ENCODE assay signal across 8 mouse cellular contexts in the genomic region with DNA sequence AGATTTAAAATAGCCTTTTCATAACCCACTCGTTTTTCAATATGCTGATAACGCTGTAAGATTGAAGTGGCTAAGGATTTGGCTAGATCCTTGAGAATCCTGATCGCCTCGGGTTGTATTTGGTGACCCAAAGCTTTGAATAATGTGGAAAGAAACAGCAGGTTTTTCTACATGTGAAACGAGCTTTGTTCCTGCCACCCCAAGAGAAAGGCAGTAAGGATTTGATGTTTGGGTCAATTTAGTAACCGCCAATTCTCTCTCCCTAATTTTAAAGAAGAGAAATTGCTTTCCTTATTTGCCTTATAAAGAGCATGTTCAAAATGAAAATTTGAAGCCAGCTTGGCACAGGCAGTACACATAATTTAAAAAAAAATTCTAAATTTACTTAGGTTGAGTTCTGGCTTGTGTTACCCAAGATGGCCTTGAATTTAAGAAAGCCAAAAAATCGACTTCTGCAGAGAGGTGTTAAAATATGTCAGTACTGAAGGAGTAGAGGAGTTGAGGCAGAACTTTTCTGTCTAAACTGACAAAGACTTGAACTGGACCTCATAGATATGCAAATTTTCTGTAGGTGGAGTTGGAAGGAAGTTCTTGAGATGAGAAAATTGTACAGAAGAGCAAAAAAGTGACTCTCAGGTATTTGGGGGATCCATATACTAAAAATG. TPM values are rescaled to one million over a fixed set of nuclear protein-coding genes. Genes with fewer than 3 reads are reported as not detected.
DNase-seq lines count a peak whose midpoint lies in the region; ATAC-seq and TF ChIP-seq lines count a peak whose summit lies in the region.

No protein-coding gene starts in this region.

- no peak for TF ChIP-seq CTCF in kidney, adult 2 months (conservative IDR thresholded peaks at IDR 0.05; ENCODE audit: insufficient read depth, insufficient read length, low read depth, low read length)
- no peak for TF ChIP-seq CTCF in MEL (IDR thresholded peaks at IDR 0.05 in 2 of 3, conservative IDR thresholded peaks at IDR 0.05 in 1 of 3; ENCODE audit: control insufficient read depth in 1 of 3, insufficient read depth in 1 of 3, low read depth in 2 of 3, low read length in 3 of 3, poor library complexity in 1 of 3, severe bottlenecking in 1 of 3)
- TF ChIP-seq CTCF in forebrain, postnatal 0 days (IDR thresholded peaks at IDR 0.05; ENCODE audit: low read depth), result no peak

- TF ChIP-seq RAD21 in MEL (IDR thresholded peaks at IDR 0.05; ENCODE audit: low read depth, low read length), result no peak

- WGBS in kidney, adult 2 months, result 2% methylated on average over 7 of the region's 7 CpGs
- 3% methylated on average over 7 of the region's 7 CpGs for WGBS in forebrain, postnatal 0 days
- WGBS in midbrain, embryonic 12.5 days, result 5% methylated on average over 7 of the region's 7 CpGs

- DNase-seq in kidney, adult 2 months, result no peak
- DNase-seq in kidney, postnatal 36 days, result no peak
- peak; percentile 76 for DNase-seq in MEL (ENCODE audit: low read depth, low spot score)
- no peak for DNase-seq in forebrain, postnatal 0 days
- DNase-seq in frontal cortex, postnatal 36 days (ENCODE audit: low spot score in 2 of 2), result no peak
- DNase-seq in adrenal gland, postnatal 10 days, result no peak
- DNase-seq in ovary, postnatal 10 days (ENCODE audit: low spot score), result no peak

- no peaks in the 10 kb centered on the region for H3K9me3 ChIP-seq in MEL (replicated peaks; ENCODE audit: insufficient read depth, low read length)
- H3K9me3 ChIP-seq in forebrain, postnatal 0 days (ENCODE audit: low read length), result no peaks in the 10 kb centered on the region
- no peaks in the 10 kb centered on the region for H3K9me3 ChIP-seq in midbrain, embryonic 12.5 days

- H3K27me3 ChIP-seq in kidney, adult 2 months (replicated peaks; ENCODE audit: control insufficient read depth, insufficient read depth, low read length), result no peaks in the 10 kb centered on the region
- H3K27me3 ChIP-seq in MEL (ENCODE audit: control insufficient read depth in 1 of 2, insufficient read depth in 2 of 2, low read length in 2 of 2), result no peaks in the 10 kb centered on the region
- H3K27me3 ChIP-seq in forebrain, postnatal 0 days (ENCODE audit: insufficient read depth, low read length), result no peaks in the 10 kb centered on the region
- no peaks in the 10 kb centered on the region for H3K27me3 ChIP-seq in midbrain, embryonic 12.5 days

- peak overlapping the region; percentile 61 for H3K4me2 ChIP-seq in forebrain, postnatal 0 days (ENCODE audit: low read depth)
- peak overlapping the region; percentile 66 for H3K4me2 ChIP-seq in midbrain, embryonic 12.5 days (replicated peaks)

- peak; percentile 24 to 25; a peak in 2 of 4 replicates for TF ChIP-seq EP300 in MEL (IDR thresholded peaks at IDR 0.05; ENCODE audit: low read depth in 1 of 2, low read length in 2 of 2)

- H3K79me2 ChIP-seq in MEL (ENCODE audit: control insufficient read depth, insufficient read depth, low read length, poor library complexity), result peaks cover 45% of the 10 kb centered on the region

- no peak for TF ChIP-seq POLR2A in kidney, adult 2 months (IDR thresholded peaks at IDR 0.05; ENCODE audit: low read depth, low read length)
- TF ChIP-seq POLR2A in MEL (IDR thresholded peaks at IDR 0.05; ENCODE audit: control insufficient read depth in 1 of 2, insufficient read depth in 1 of 2, low read depth in 1 of 2, low read length in 2 of 2, poor library complexity in 1 of 2), result no peak; a peak in 1 of 4 replicates

- H3K4me1 ChIP-seq in kidney, adult 2 months (ENCODE audit: control insufficient read depth, insufficient read depth, low read length), result peaks cover 6% of the 10 kb centered on the region; the same call in 1 of the 2 replicates
- H3K4me1 ChIP-seq in MEL (ENCODE audit: control insufficient read depth in 1 of 2, insufficient read depth in 2 of 2, low read length in 2 of 2), result peaks cover 21 to 22% of the 10 kb centered on the region in 2 experiments
- peaks cover 20% of the 10 kb centered on the region for H3K4me1 ChIP-seq in forebrain, postnatal 0 days (ENCODE audit: insufficient read depth)
- peaks cover 33% of the 10 kb centered on the region for H3K4me1 ChIP-seq in midbrain, embryonic 12.5 days

- H3K27ac ChIP-seq in kidney, adult 2 months (ENCODE audit: insufficient read depth, low read depth, low read length), result peak overlapping the region; percentile 74
- H3K27ac ChIP-seq in MEL (ENCODE audit: control insufficient read depth, low read depth, low read length), result peak overlapping the region; percentile 84
- peak overlapping the region; percentile 90 for H3K27ac ChIP-seq in forebrain, postnatal 0 days (ENCODE audit: low read depth, low read length)
- peak overlapping the region; percentile 85 for H3K27ac ChIP-seq in midbrain, embryonic 12.5 days (replicated peaks)

- no peaks in the 10 kb centered on the region for H3K36me3 ChIP-seq in kidney, adult 2 months (ENCODE audit: control insufficient read depth, insufficient read depth, low read length)
- H3K36me3 ChIP-seq in MEL (ENCODE audit: control insufficient read depth in 1 of 2, insufficient read depth in 2 of 2, low read length in 2 of 2), result peaks cover 14 to 55% of the 10 kb centered on the region in 2 experiments; a peak in 3 of 4 replicates
- no peaks in the 10 kb centered on the region for H3K36me3 ChIP-seq in forebrain, postnatal 0 days (ENCODE audit: insufficient read depth)
- H3K36me3 ChIP-seq in midbrain, embryonic 12.5 days, result peaks cover 14% of the 10 kb centered on the region

- peak overlapping the region; percentile 84 for H3K9ac ChIP-seq in MEL (ENCODE audit: control insufficient read depth, low read depth, low read length, poor library complexity, severe bottlenecking)
- peak overlapping the region; percentile 87 for H3K9ac ChIP-seq in forebrain, postnatal 0 days
- H3K9ac ChIP-seq in midbrain, embryonic 12.5 days (replicated peaks), result peak overlapping the region; percentile 68

- H3K4me3 ChIP-seq in kidney, adult 2 months (ENCODE audit: insufficient read depth, low read depth, low read length), result peak overlapping the region; percentile 76
- H3K4me3 ChIP-seq in MEL (ENCODE audit: control insufficient read depth in 1 of 2, insufficient read depth in 1 of 2, low read depth in 2 of 2, low read length in 2 of 2), result peak overlapping the region; percentile 74 to 77
- peak overlapping the region; percentile 94 for H3K4me3 ChIP-seq in forebrain, postnatal 0 days (ENCODE audit: low read depth, low read length)
- peak overlapping the region; percentile 91 for H3K4me3 ChIP-seq in midbrain, embryonic 12.5 days

- ATAC-seq in forebrain, postnatal 0 days, result no peak
- ATAC-seq in midbrain, embryonic 12.5 days (ENCODE audit: low FRiP score, low read depth), result no peak

TF ChIP-seq in MEL, 35 proteins besides CTCF, POLR2A, EP300 and RAD21 (continues in another document):
- TF ChIP-seq TCF12 (IDR thresholded peaks at IDR 0.05; ENCODE audit: low read depth, low read length) (no peak; the same call in 1 of the 2 replicates), NELFE (IDR thresholded peaks at IDR 0.05; ENCODE audit: low read depth, low read length) (peak; percentile 66), USF2 (IDR thresholded peaks at IDR 0.05; ENCODE audit: borderline replicate concordance in 1 of 2, insufficient read depth in 1 of 2, low read depth in 1 of 2, low read length in 2 of 2) (no peak), JUND (IDR thresholded peaks at IDR 0.05; ENCODE audit: low read depth, low read length) (peak; percentile 35; the same call in 1 of the 2 replicates), ZKSCAN1 (IDR thresholded peaks at IDR 0.05; ENCODE audit: low read depth, low read length) (no peak), RCOR1 (IDR thresholded peaks at IDR 0.05; ENCODE audit: low read depth, low read length) (no peak), SIN3A (IDR thresholded peaks at IDR 0.05; ENCODE audit: low read length) (peak; percentile 30; the same call in 1 of the 2 replicates)

RNA-seq across cellular contexts. Expression of a gene that starts 1.0 kb away (rescaled TPM):
- polyA plus RNA-seq in kidney, adult 2 months (2012; rRNA removed), result 84.1 and 118 TPM in 2 replicates
- total RNA-seq in MEL (2012; rRNA removed), result 785 and 867 TPM in 2 replicates
- polyA plus RNA-seq in MEL (2012; ENCODE audit: insufficient read depth in 1 of 2, insufficient read length in 2 of 2, low read depth in 1 of 2, low replicate concordance in 2 of 2, missing spikeins in 1 of 2), result 100 to 1,000 TPM; 390 to 464 TPM
- total RNA-seq in forebrain, postnatal 0 days (2014; rRNA removed), result 237 and 298 TPM in 2 replicates
- 182 and 233 TPM in 2 replicates for polyA plus RNA-seq in forebrain, postnatal 0 days (2015; fragmentation: Nextera tagmentation; extraction: Ambion mirVana)
- 282 and 289 TPM in 2 replicates for polyA plus RNA-seq in midbrain, embryonic 12.5 days (2016; fragmentation: Nextera tagmentation; extraction: Ambion mirVana)
- 100 to 1,000 TPM; 304 to 310 TPM for total RNA-seq in adrenal gland, postnatal 10 days (2021)

RNA-seq across cellular contexts. Expression of a gene that starts 27.8 kb away (rescaled TPM):
- 1.3 TPM in 2 replicates for polyA plus RNA-seq in kidney, adult 2 months (2012; rRNA removed)
- 0.23 and 0.42 TPM in 2 replicates for total RNA-seq in MEL (2012; rRNA removed)
- polyA plus RNA-seq in MEL (2012; ENCODE audit: insufficient read depth in 1 of 2, insufficient read length in 2 of 2, low read depth in 1 of 2, low replicate concordance in 2 of 2, missing spikeins in 1 of 2), result under 1 TPM in 1 of 2 experiments, not detected in 1; 0.31 TPM
- total RNA-seq in forebrain, postnatal 0 days (2014; rRNA removed), result 0.38 TPM in 1 of 2 replicates, not detected in the other
- polyA plus RNA-seq in forebrain, postnatal 0 days (2015; fragmentation: Nextera tagmentation; extraction: Ambion mirVana), result 0.64 and 1.2 TPM in 2 replicates
- polyA plus RNA-seq in midbrain, embryonic 12.5 days (2016; fragmentation: Nextera tagmentation; extraction: Ambion mirVana), result not detected in 2 replicates
- not detected for total RNA-seq in adrenal gland, postnatal 10 days (2021)

RNA-seq across cellular contexts. Expression of a gene that starts 34.3 kb away (rescaled TPM):
- 10.9 and 12.5 TPM in 2 replicates for polyA plus RNA-seq in kidney, adult 2 months (2012; rRNA removed)
- total RNA-seq in MEL (2012; rRNA removed), result 3.8 and 4.5 TPM in 2 replicates
- 10 to 100 TPM in 1 of 2 experiments, not detected in 1; 12.6 TPM for polyA plus RNA-seq in MEL (2012; ENCODE audit: insufficient read depth in 1 of 2, insufficient read length in 2 of 2, low read depth in 1 of 2, low replicate concordance in 2 of 2, missing spikeins in 1 of 2)
- 8.2 and 10.8 TPM in 2 replicates for total RNA-seq in forebrain, postnatal 0 days (2014; rRNA removed)
- polyA plus RNA-seq in forebrain, postnatal 0 days (2015; fragmentation: Nextera tagmentation; extraction: Ambion mirVana), result 1.5 and 1.6 TPM in 2 replicates
- 6.4 and 6.6 TPM in 2 replicates for polyA plus RNA-seq in midbrain, embryonic 12.5 days (2016; fragmentation: Nextera tagmentation; extraction: Ambion mirVana)
- 10 to 100 TPM; 24.4 to 25.2 TPM for total RNA-seq in adrenal gland, postnatal 10 days (2021)

RNA-seq across cellular contexts. Expression of a gene that starts 50.4 kb away (rescaled TPM):
- polyA plus RNA-seq in kidney, adult 2 months (2012; rRNA removed), result 40.2 and 65.0 TPM in 2 replicates
- total RNA-seq in MEL (2012; rRNA removed), result 227 and 232 TPM in 2 replicates
- polyA plus RNA-seq in MEL (2012; ENCODE audit: insufficient read depth in 1 of 2, insufficient read length in 2 of 2, low read depth in 1 of 2, low replicate concordance in 2 of 2, missing spikeins in 1 of 2), result 100 to 1,000 TPM; 425 to 552 TPM
- total RNA-seq in forebrain, postnatal 0 days (2014; rRNA removed), result 325 and 407 TPM in 2 replicates
- polyA plus RNA-seq in forebrain, postnatal 0 days (2015; fragmentation: Nextera tagmentation; extraction: Ambion mirVana), result 297 and 302 TPM in 2 replicates
- 699 and 705 TPM in 2 replicates for polyA plus RNA-seq in midbrain, embryonic 12.5 days (2016; fragmentation: Nextera tagmentation; extraction: Ambion mirVana)
- 100 to 1,000 TPM; 205 to 288 TPM for total RNA-seq in adrenal gland, postnatal 10 days (2021)
